In genomic region chr6:71082084-71082483, GRCm38 (mm10) we compare ENCODE assay signal across 20 mouse cellular contexts.
DNase-seq lines count a peak whose midpoint lies in the region; ATAC-seq lines count a peak whose summit lies in the region.
"Had no signal": no experiment of that assay in that cellular context is flagged by ENCODE, and none has a peak within 500 bp of the region (broad histone marks: within the 10 kb centered on the region; RNA-seq: fewer than 3 reads in every experiment).

No protein-coding gene starts in this region.

- WGBS in forebrain, embryonic 14.5 days = 68% methylated on average over 11 of the region's 11 CpGs
- 80% methylated on average over 11 of the region's 11 CpGs for WGBS in forebrain, embryonic 11.5 days

- no peak overlapping the region for H3K4me2 ChIP-seq in forebrain, embryonic 14.5 days (ENCODE audit: low read length)
- no peak overlapping the region for H3K4me2 ChIP-seq in forebrain, embryonic 11.5 days (ENCODE audit: low read depth, low read length, severe bottlenecking)
- H3K4me2 ChIP-seq: embryonic facial prominence, embryonic 15.5 days; forebrain, embryonic 12.5 days; heart, embryonic 12.5 days; hindbrain, embryonic 14.5 days had no signal

- no peak overlapping the region for H3K9ac ChIP-seq in forebrain, embryonic 14.5 days (ENCODE audit: low read length)
- H3K9ac ChIP-seq in forebrain, embryonic 11.5 days (ENCODE audit: low read length) = no peak overlapping the region
- H3K9ac ChIP-seq: embryonic facial prominence, embryonic 15.5 days; forebrain, embryonic 12.5 days; heart, embryonic 12.5 days; hindbrain, embryonic 14.5 days had no signal

- no peak overlapping the region for H3K4me3 ChIP-seq in forebrain, embryonic 14.5 days (ENCODE audit: low read depth, low read length)
- no peak overlapping the region for H3K4me3 ChIP-seq in forebrain, embryonic 11.5 days (ENCODE audit: low read depth, low read length)
- H3K4me3 ChIP-seq: embryonic facial prominence, embryonic 15.5 days; erythroblast, embryonic 14.5 days; forebrain, embryonic 12.5 days; heart, adult 2 months; heart, embryonic 12.5 days; hindbrain, embryonic 10.5 days had no signal

- H3K36me3 ChIP-seq in forebrain, embryonic 14.5 days (ENCODE audit: control insufficient read depth, insufficient read depth, low read length) = no peaks in the 10 kb centered on the region
- no peaks in the 10 kb centered on the region for H3K36me3 ChIP-seq in forebrain, embryonic 11.5 days (ENCODE audit: control insufficient read depth, insufficient read depth, low read length)
- H3K36me3 ChIP-seq: embryonic facial prominence, embryonic 15.5 days; forebrain, embryonic 12.5 days; heart, embryonic 12.5 days; hindbrain, embryonic 10.5 days had no signal

- DNase-seq in forebrain, embryonic 14.5 days (ENCODE audit: low spot score) = peak; percentile 27
- no peak for DNase-seq in forebrain, embryonic 11.5 days (ENCODE audit: low spot score)
- DNase-seq in left cerebral cortex, postnatal 4 days = peak; percentile 13
- no peak for DNase-seq in left cerebral cortex, postnatal 25 days (ENCODE audit: low spot score in 2 of 2)
- DNase-seq in ZHBTc4 (ENCODE audit: low read depth, low spot score) = peak; percentile 24
- peak; percentile 43 for DNase-seq in retina, postnatal 1 day
- no peak for DNase-seq in spleen, postnatal 14 days (ENCODE audit: low spot score in 2 of 2)
- DNase-seq: adrenal gland, postnatal 14 days; cerebellum, adult 18-20 months; cerebellum, adult 9-11 months; cerebellum, postnatal 36 days; gastrocnemius, postnatal 10 days; heart, adult 2 months had no signal

- 0 out of 2 replicates have a peak, but pooled peaks cover 3% of the 10 kb centered on the region for H3K4me1 ChIP-seq in forebrain, embryonic 14.5 days (ENCODE audit: control insufficient read depth, insufficient read depth, low read length)
- no peaks in the 10 kb centered on the region for H3K4me1 ChIP-seq in forebrain, embryonic 11.5 days (replicated peaks; ENCODE audit: control insufficient read depth, insufficient read depth, low read length)
- H3K4me1 ChIP-seq: forebrain, embryonic 12.5 days; heart, embryonic 12.5 days; hindbrain, embryonic 10.5 days had no signal

- H3K9me3 ChIP-seq in forebrain, embryonic 14.5 days (replicated peaks; ENCODE audit: control insufficient read depth, low read length) = peaks cover under 1% of the 10 kb centered on the region; the same call in 1 of the 2 replicates
- H3K9me3 ChIP-seq in forebrain, embryonic 11.5 days (ENCODE audit: control insufficient read depth, low read length) = no peaks in the 10 kb centered on the region
- H3K9me3 ChIP-seq: embryonic facial prominence, embryonic 15.5 days; hindbrain, embryonic 10.5 days had no signal

- no peak; the same call in 1 of the 2 replicates for ATAC-seq in forebrain, embryonic 14.5 days
- no peak for ATAC-seq in forebrain, embryonic 11.5 days (replicated peaks; ENCODE audit: low FRiP score)
- ATAC-seq: activated CD4-positive, CD25-positive, alpha-beta regulatory T cell, adult 4 months had no signal

- no peaks in the 10 kb centered on the region for H3K27me3 ChIP-seq in forebrain, embryonic 14.5 days (replicated peaks; ENCODE audit: control insufficient read depth, insufficient read depth, low read length)
- H3K27me3 ChIP-seq in forebrain, embryonic 11.5 days (ENCODE audit: control insufficient read depth, insufficient read depth, low read length) = no peaks in the 10 kb centered on the region
- H3K27me3 ChIP-seq: embryonic facial prominence, embryonic 15.5 days; forebrain, embryonic 12.5 days; heart, embryonic 12.5 days had no signal

- no peak overlapping the region for H3K27ac ChIP-seq in forebrain, embryonic 14.5 days (ENCODE audit: low read depth, low read length)
- H3K27ac ChIP-seq in forebrain, embryonic 11.5 days (ENCODE audit: low read depth, low read length) = no peak overlapping the region
- H3K27ac ChIP-seq: embryonic facial prominence, embryonic 15.5 days; forebrain, embryonic 12.5 days; heart, adult 2 months; hindbrain, embryonic 10.5 days; hindbrain, embryonic 14.5 days had no signal

- intact Hi-C loops in left cerebral cortex, postnatal 4 days (cut with DNase I) = no loop called here
- intact Hi-C loops in left cerebral cortex, postnatal 25 days (cut with DNase I) = no loop called here

Comparison
In these comparisons a context has a peak if more than half of its experiments do, and no peak if none do; other contexts are left out.
1. DNase-seq: peak in forebrain, embryonic 14.5 days (single experiment), left cerebral cortex, postnatal 4 days (single experiment), ZHBTc4 (single experiment) and retina, postnatal 1 day (single experiment); none in forebrain, embryonic 11.5 days (single experiment), left cerebral cortex, postnatal 25 days (0 of 2) and spleen, postnatal 14 days (0 of 2).